Mouse (Mus musculus) heart, postnatal 36 days (tissue): ENCODE measurements at regions not wholly inside any gene's neighbourhood (a gene's known extent, or its start where the extent isn't known, plus 50 kb on each side); places are given as distances from the start of the nearest gene placed in this dataset.
A peak's percentile ranks its signal among the peaks of the same experiment; 100 is the strongest.
"Not testable (repeated sequence)": the region's sequence is repeated elsewhere in the genome, so short reads cannot be mapped to it uniquely, and the experiment has no call there.

ENCODE experiments used
- DNase-seq, 2 experiments: peaks; one replicate each; pipeline ENCODE4 v3.0.0; 2021 to 2022
- intact Hi-C: fragments of 180-260 bp; cut with DNase I; formaldehyde crosslinking; loops from one replicate; pipeline ENCODE4 v1.15.1; 2025

DNA sequence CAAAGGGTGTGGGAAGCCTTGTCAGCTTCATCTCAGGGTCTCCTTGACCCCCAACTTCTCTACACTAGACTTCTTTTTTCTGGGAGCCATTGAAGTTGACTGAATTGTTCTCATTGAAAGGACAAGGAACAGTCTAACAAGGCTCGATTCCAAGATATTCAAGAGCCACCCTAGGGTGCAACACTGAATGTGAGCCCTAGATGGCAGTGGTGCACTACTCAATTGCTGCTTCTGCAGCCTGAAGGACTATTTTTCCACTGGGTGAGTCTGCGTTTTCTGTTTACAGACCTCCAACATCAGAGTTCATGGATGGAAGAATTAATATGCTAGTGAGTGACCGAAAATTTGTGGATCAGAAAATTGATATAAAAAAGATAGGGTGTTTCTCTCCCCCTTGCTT, 161.5 kb downstream of the Hpcal1 start:
- intact Hi-C loops: loop anchor here (10.0 kb wide), 1 partner anchor 753 kb away; no protein-coding TSS in a partner anchor
- peak; percentile 58 to 76 for DNase-seq

GRCm38 (mm10) chr12:17872491-17872890, 181.8 kb downstream of the Hpcal1 start:
- intact Hi-C loops, DNase-seq: not testable (repeated sequence)

GRCm38 (mm10) chr12:17881371-17882116, 190.9 kb downstream of the Hpcal1 start:
- intact Hi-C loops: no loop called here

GRCm38 (mm10) chr12:17882117-17883116, 191.8 kb downstream of the Hpcal1 start:
- intact Hi-C loops: not testable (repeated sequence)
- DNase-seq: peak; percentile 6 to 21

More at GRCm38 (mm10) chr12:17881371-17882116, 190.9 kb downstream of the Hpcal1 start:
- peak; percentile 86 to 89 for DNase-seq

DNA sequence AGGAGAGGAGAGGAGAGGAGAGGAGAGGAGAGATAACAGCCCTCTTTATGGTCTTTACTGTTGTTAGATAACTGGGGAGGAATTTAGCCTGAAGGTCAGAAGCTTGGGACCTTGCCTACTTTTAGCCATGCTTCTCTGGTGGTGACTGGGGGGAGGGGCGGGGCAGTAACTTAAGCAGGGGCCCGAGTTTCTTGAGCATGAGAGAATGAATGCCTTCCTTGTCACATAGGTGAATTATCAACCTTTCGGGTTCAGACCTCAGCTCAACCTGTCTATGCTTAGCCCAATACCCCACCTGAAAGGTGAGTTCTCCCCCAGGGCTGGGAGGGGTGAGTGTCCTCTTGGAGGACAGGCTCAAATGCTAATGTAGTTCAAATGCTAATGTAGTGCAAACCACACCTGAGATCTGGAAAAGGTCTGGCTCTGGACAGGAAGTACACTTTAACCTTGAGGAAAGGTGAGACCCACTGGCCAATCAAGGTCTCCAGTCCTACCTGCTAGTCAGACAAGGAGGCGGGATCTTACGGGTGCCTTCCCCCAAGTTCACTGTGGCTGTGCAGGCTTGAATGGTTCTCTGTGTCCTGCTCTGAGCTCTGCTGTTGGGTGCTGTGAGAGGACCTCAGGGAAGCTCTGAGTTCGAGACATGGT, 201.1 kb downstream of the Hpcal1 start:
- DNase-seq, intact Hi-C loops: not testable (repeated sequence)

DNA sequence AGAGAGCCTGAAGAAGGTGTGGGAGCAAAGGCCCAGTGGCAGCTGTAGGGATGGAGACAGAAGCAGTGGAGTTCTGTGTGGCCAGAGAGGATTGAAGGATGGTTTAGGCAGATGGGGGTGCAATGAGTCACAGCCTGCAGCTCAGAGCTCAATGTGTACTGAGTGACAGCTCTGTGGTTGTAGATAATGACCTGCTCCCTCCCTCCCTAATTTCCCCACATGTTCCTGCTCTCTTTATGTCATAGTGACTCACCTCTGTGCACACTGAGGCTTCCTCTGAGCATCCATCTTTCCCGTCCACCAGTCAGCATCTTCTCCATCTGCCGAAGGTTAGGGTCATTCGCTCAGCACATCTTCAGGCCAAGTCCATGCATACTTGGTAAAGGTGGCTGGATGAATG, 222.4 kb downstream of the Hpcal1 start:
- intact Hi-C loops, DNase-seq: not testable (repeated sequence)
